Mouse (Mus musculus): ENCODE measurements around the gene Gmip.

DNA sequence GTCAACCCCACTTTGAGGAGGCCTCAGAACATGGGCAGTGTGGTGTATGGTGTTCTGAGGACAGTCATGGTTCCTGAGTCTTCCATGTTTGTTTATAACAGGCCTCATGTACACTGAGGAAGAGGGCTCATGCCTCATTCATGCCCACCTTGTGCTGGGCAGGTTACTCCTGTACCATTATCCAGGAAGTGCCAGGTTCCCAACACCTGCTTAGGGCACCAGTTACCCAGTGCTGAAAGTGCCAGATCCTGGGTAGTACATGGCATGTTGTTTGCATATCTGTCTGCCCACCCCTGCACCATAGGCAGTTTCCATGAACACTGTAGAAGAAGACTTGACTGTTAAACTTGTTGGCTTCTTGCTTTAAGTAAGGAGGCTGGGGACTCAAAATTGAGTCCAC lies 6.3 kb upstream of the Gmip start:
- TF ChIP-seq CTCF (IDR thresholded peaks at IDR 0.05; ENCODE audit: insufficient read depth, low read depth, low read length) = no peak
- no peak for TF ChIP-seq POLR2A (IDR thresholded peaks at IDR 0.05; ENCODE audit: insufficient read depth, low read depth, low read length)
